Mouse (Mus musculus) midbrain, embryonic 14.5 days (tissue): ENCODE data around the gene Hist1h1b. TPM values are rescaled to one million over a fixed set of nuclear protein-coding genes. Genes with fewer than 3 reads are reported as not detected.
"Not testable (repeated sequence)": the region's sequence is repeated elsewhere in the genome, so short reads cannot be mapped to it uniquely, and the experiment has no call there.

Source experiments
- ATAC-seq: fragments of 200-750 bp; cut with Nextera tagmentation; 2 replicates; pipeline ENCODE4 v1.8.0; 2017; ENCODE audit warnings: moderate number of reproducible peaks, moderate library complexity; ENCODE audit not compliant: low FRiP score, low TSS enrichment
- DNase-seq: peaks from one replicate; pipeline ENCODE4 v3.0.0-alpha.2; 2015
- H3K27ac ChIP-seq: fragments of 300-500 bp; sonication (generic); replicated peaks from 2 replicates; pipeline ENCODE4 v1.5.1; 2014; ENCODE audit warnings: mild to moderate bottlenecking, low read depth, low read length, moderate library complexity
- H3K27me3 ChIP-seq: fragments of 300-500 bp; sonication (generic); 2 replicates; pipeline ENCODE4 v1.6.1; 2014; ENCODE audit warnings: low read length, control low read depth, mixed read lengths; ENCODE audit not compliant: control insufficient read depth, insufficient read depth
- H3K36me3 ChIP-seq: fragments of 300-500 bp; sonication (generic); 2 replicates; pipeline ENCODE4 v1.6.1; 2014; ENCODE audit warnings: low read length, control low read depth; ENCODE audit not compliant: control insufficient read depth, insufficient read depth
- H3K4me1 ChIP-seq: fragments of 300-500 bp; sonication (generic); 2 replicates; pipeline ENCODE4 v1.6.1; 2014; ENCODE audit warnings: mild to moderate bottlenecking, antibody characterized with exemption, low read length, control low read depth; ENCODE audit not compliant: control insufficient read depth, insufficient read depth
- H3K4me2 ChIP-seq: fragments of 300-500 bp; sonication (generic); 2 replicates; pipeline ENCODE4 v1.6.1; 2014; ENCODE audit warnings: mild to moderate bottlenecking, low read length, moderate library complexity
- H3K4me3 ChIP-seq: fragments of 300-500 bp; sonication (generic); replicated peaks from 2 replicates; pipeline ENCODE4 v1.5.1; 2014; ENCODE audit warnings: low read depth, low read length
- H3K9ac ChIP-seq: fragments of 300-500 bp; sonication (generic); replicated peaks from 2 replicates; pipeline ENCODE4 v1.6.1; 2014; ENCODE audit warnings: mild to moderate bottlenecking, low read length, moderate library complexity
- H3K9me3 ChIP-seq: fragments of 300-500 bp; sonication (generic); 2 replicates; pipeline ENCODE4 v1.6.1; 2016; ENCODE audit warnings: low read length, control low read depth, mixed read lengths; ENCODE audit not compliant: control insufficient read depth
- WGBS: fragments of 180-500 bp; shearing (Covaris S2); extraction: QIAGEN DNeasy Blood & Tissue Kit; methylation state at CpG from one replicate; pipeline ENCODE4 v1.1.7; 2014; 5-methylcytosine and 5-hydroxymethylcytosine counted together
- polyA plus RNA-seq: library from polyadenylated mRNA; unstranded; fragments of >200 nt; fragmentation: Nextera tagmentation; extraction: Ambion mirVana; gene quantifications from 2 replicates; pipeline ENCODE4 v1.2.1, GENCODE M21; 2014

Hist1h1b gene
- polyA plus RNA-seq: 1.8 and 4.0 TPM in 2 replicates

- DNase-seq: peak; percentile 70
Measured at GRCm38 (mm10) chr13:21779767-21780731, at the start of gene Hist1h1b. TSS of gene Hist1h1b (minus strand) at chr13:21780625.

GRCm38 (mm10) chr13:21828511-21828910, 48.1 kb upstream of the Hist1h1b start:
- H3K4me2 ChIP-seq: no peak overlapping the region

More at GRCm38 (mm10) chr13:21779767-21780731, at the start of gene Hist1h1b:
- Histone ChIP-seq H3K27ac (peak within 1 kb of the TSS; percentile 62), H3K36me3 (no peaks in the 10 kb centered on the region), H3K27me3 (no peaks in the 10 kb centered on the region), H3K9ac (peak within 1 kb of the TSS; percentile 48), H3K9me3 (no peaks in the 10 kb centered on the region), H3K4me3 (peak within 1 kb of the TSS; percentile 48), H3K4me2 (peak within 1 kb of the TSS; percentile 82), H3K4me1 (peaks cover 19% of the 10 kb centered on the region)
- under 1% methylated on average over 44 of the region's 44 CpGs for WGBS
- ATAC-seq: no peak

GRCm38 (mm10) chr13:21820082-21820890, 39.9 kb upstream of the Hist1h1b start:
- not testable (repeated sequence) for H3K36me3 ChIP-seq, H3K27ac ChIP-seq, H3K4me1 ChIP-seq, H3K27me3 ChIP-seq, H3K4me2 ChIP-seq, H3K9me3 ChIP-seq, H3K4me3 ChIP-seq, H3K9ac ChIP-seq, DNase-seq, ATAC-seq
- WGBS: 57% methylated on average over 6 of the region's 16 CpGs

More at GRCm38 (mm10) chr13:21828511-21828910, 48.1 kb upstream of the Hist1h1b start:
- H3K27me3 ChIP-seq: no peaks in the 10 kb centered on the region
- H3K9me3 ChIP-seq: no peaks in the 10 kb centered on the region
- ATAC-seq: no peak
- no peak overlapping the region for H3K27ac ChIP-seq
- no peak overlapping the region for H3K4me3 ChIP-seq
- no peak for DNase-seq
- H3K36me3 ChIP-seq: no peaks in the 10 kb centered on the region
- H3K9ac ChIP-seq: no peak overlapping the region
- no peaks in the 10 kb centered on the region for H3K4me1 ChIP-seq
- WGBS: 86% methylated on average over 3 of the region's 3 CpGs

GRCm38 (mm10) chr13:21812092-21812491, 31.7 kb upstream of the Hist1h1b start:
- peak overlapping the region; percentile 37 for H3K4me2 ChIP-seq
- H3K9me3 ChIP-seq, H3K9ac ChIP-seq, DNase-seq, H3K36me3 ChIP-seq, H3K4me1 ChIP-seq, H3K4me3 ChIP-seq, H3K27ac ChIP-seq, H3K27me3 ChIP-seq: not testable (repeated sequence)
- ATAC-seq: peak; percentile 31; the same call in 1 of the 2 replicates
- WGBS: 0% methylated on average over 13 of the region's 14 CpGs

- H3K4me2 ChIP-seq: peak within 1 kb of the TSS; percentile 37
- WGBS: no CpG with 5 or more reads among the region's 24 CpGs
- DNase-seq: not testable (repeated sequence)
Measured at GRCm38 (mm10) chr13:21811539-21811938, 31.1 kb upstream of the Hist1h1b start, which contains the start of gene Hist1h4m. TSS of gene Hist1h4m (plus strand) at chr13:21811746.

GRCm38 (mm10) chr13:21811074-21811473, 30.6 kb upstream of the Hist1h1b start:
- 0 out of 2 replicates have a peak, but pooled peaks have one; percentile 7 for ATAC-seq
- H3K4me2 ChIP-seq, H3K4me1 ChIP-seq, H3K9me3 ChIP-seq, H3K4me3 ChIP-seq, H3K27me3 ChIP-seq, H3K27ac ChIP-seq, DNase-seq, H3K9ac ChIP-seq, H3K36me3 ChIP-seq: not testable (repeated sequence)
- no CpG with 5 or more reads among the region's 8 CpGs for WGBS

More at GRCm38 (mm10) chr13:21811539-21811938, 31.1 kb upstream of the Hist1h1b start, which contains the start of gene Hist1h4m:
- not testable (repeated sequence) for H3K9me3 ChIP-seq, H3K27me3 ChIP-seq, H3K9ac ChIP-seq, H3K36me3 ChIP-seq, H3K4me3 ChIP-seq, H3K4me1 ChIP-seq, H3K27ac ChIP-seq
- ATAC-seq: peak; percentile 71

GRCm38 (mm10) chr13:21810073-21810472, 29.6 kb upstream of the Hist1h1b start, which contains the start of the genes Hist1h2bq and Hist1h2ao:
TSS of gene Hist1h2bq (minus strand) at chr13:21810197.
TSS of gene Hist1h2ao (plus strand) at chr13:21810465.
- not testable (repeated sequence) for H3K4me3 ChIP-seq, H3K36me3 ChIP-seq, DNase-seq, H3K27me3 ChIP-seq, H3K4me2 ChIP-seq, H3K27ac ChIP-seq, H3K4me1 ChIP-seq, H3K9me3 ChIP-seq, H3K9ac ChIP-seq
- no CpG with 5 or more reads among the region's 23 CpGs for WGBS
- ATAC-seq: peak; percentile 98

- peak; percentile 76 for ATAC-seq
- WGBS: no CpG with 5 or more reads among the region's 4 CpGs
- DNase-seq, H3K4me2 ChIP-seq, H3K27me3 ChIP-seq, H3K9ac ChIP-seq, H3K27ac ChIP-seq, H3K4me3 ChIP-seq, H3K36me3 ChIP-seq, H3K9me3 ChIP-seq, H3K4me1 ChIP-seq: not testable (repeated sequence)
Measured at GRCm38 (mm10) chr13:21803058-21803457, 22.6 kb upstream of the Hist1h1b start.
